Mouse (Mus musculus) cerebellum, postnatal 36 days (tissue): ENCODE measurements around the gene Nfasc.

Experiments used
- DNase-seq, 2 experiments: peaks; one replicate each; pipeline ENCODE4 v3.0.0; 2021 to 2022; ENCODE audit warnings: mixed read lengths in 2 of 2

Nfasc gene

GRCm38 (mm10) chr1:132641049-132641795 lies 100.4 kb downstream of the Nfasc start:
- DNase-seq: no peak

- DNase-seq: no peak
Observed at GRCm38 (mm10) chr1:132640256-132640655, 101.3 kb downstream of the Nfasc start.

GRCm38 (mm10) chr1:132637346-132637745 lies 104.3 kb downstream of the Nfasc start:
- no peak for DNase-seq

- DNase-seq: peak; percentile 70 to 76
Observed at GRCm38 (mm10) chr1:132629611-132630370, 111.8 kb downstream of the Nfasc start.

- no peak for DNase-seq
Observed at GRCm38 (mm10) chr1:132628599-132628998, 113.0 kb downstream of the Nfasc start.

GRCm38 (mm10) chr1:132628183-132628582 lies 113.4 kb downstream of the Nfasc start:
- no peak for DNase-seq

GRCm38 (mm10) chr1:132626125-132626756 lies 115.4 kb downstream of the Nfasc start:
- DNase-seq: no peak

GRCm38 (mm10) chr1:132625034-132625433 lies 116.6 kb downstream of the Nfasc start:
- no peak for DNase-seq

GRCm38 (mm10) chr1:132624466-132624865 lies 117.1 kb downstream of the Nfasc start:
- no peak for DNase-seq

- no peak for DNase-seq
Observed at GRCm38 (mm10) chr1:132623641-132624336, 117.8 kb downstream of the Nfasc start.

- DNase-seq: no peak
Observed at GRCm38 (mm10) chr1:132612066-132612465, 129.5 kb downstream of the Nfasc start.

GRCm38 (mm10) chr1:132609048-132609634 lies 132.5 kb downstream of the Nfasc start:
- peak; percentile 77 to 82 for DNase-seq

- no peak for DNase-seq
Observed at GRCm38 (mm10) chr1:132602161-132602560, 139.4 kb downstream of the Nfasc start.

- no peak for DNase-seq
Observed at GRCm38 (mm10) chr1:132598024-132598423, 143.6 kb downstream of the Nfasc start.

- DNase-seq: no peak
Observed at GRCm38 (mm10) chr1:132595741-132596140, 145.9 kb downstream of the Nfasc start.

- peak; percentile 88 to 93 for DNase-seq
Observed at GRCm38 (mm10) chr1:132594587-132594986, 147.0 kb downstream of the Nfasc start.

- DNase-seq: no peak
Observed at GRCm38 (mm10) chr1:132592145-132592544, 149.5 kb downstream of the Nfasc start.

- DNase-seq: peak; percentile 43 to 50
Observed at GRCm38 (mm10) chr1:132591399-132591930, 150.1 kb downstream of the Nfasc start.

- DNase-seq: no peak
Observed at GRCm38 (mm10) chr1:132586679-132587201, 154.9 kb downstream of the Nfasc start.

- DNase-seq: no peak
Observed at GRCm38 (mm10) chr1:132585376-132585775, 156.2 kb downstream of the Nfasc start.

- DNase-seq: no peak
Observed at GRCm38 (mm10) chr1:132582998-132583604, 158.5 kb downstream of the Nfasc start.
